Mouse (Mus musculus) leukemia stem cell, adult 10-12 weeks (primary cell): ENCODE data around the gene Ces4a. TPM values are rescaled to one million over a fixed set of nuclear protein-coding genes. Genes with fewer than 3 reads are reported as not detected.

Experiments
- polyA plus RNA-seq: library from polyadenylated mRNA; stranded (reverse); fragments of >175 nt; gene quantifications from 2 replicates; pipeline ENCODE4 v1.2.3, GENCODE M21; 2012; ENCODE audit warnings: low replicate concordance

Ces4a gene
- not detected in 2 replicates for polyA plus RNA-seq

GRCm38 (mm10) chr8:105131509-105131908 lies at the start of gene Ces4a:
Gene Ces4a, plus strand, starts transcription at chr8:105131800.

GRCm38 (mm10) chr8:105083449-105084050 lies 48.0 kb upstream of the Ces4a start, which contains the start of gene Ces3b:
Gene Ces3b, plus strand, starts transcription at chr8:105083753.

GRCm38 (mm10) chr8:105170381-105171115 lies 38.9 kb downstream of the Ces4a start, which contains the start of gene Cbfb:
Gene Cbfb, plus strand, starts transcription at chr8:105170674.

Other genes with a start within 250 kb of the Ces4a start
- gene Ces2e, start 205.5 kb upstream of the Ces4a start, polyA plus RNA-seq: not detected in 2 replicates
- 0.06 TPM in 1 of 2 replicates, not detected in the other for gene Ces2f, start 184.4 kb upstream of the Ces4a start, polyA plus RNA-seq
- 8.6 and 44.6 TPM in 2 replicates for gene Ces2g, start 170.1 kb upstream of the Ces4a start, polyA plus RNA-seq
- not detected in 2 replicates for gene Ces2h, start 130.9 kb upstream of the Ces4a start, polyA plus RNA-seq
- not detected in 2 replicates for gene Ces3a, start 83.2 kb upstream of the Ces4a start, polyA plus RNA-seq
- not detected in 2 replicates for gene Ces3b, start 48.0 kb upstream of the Ces4a start, polyA plus RNA-seq
- gene Cbfb, start 38.9 kb downstream of the Ces4a start, polyA plus RNA-seq: 6.1 and 10.6 TPM in 2 replicates
- gene D230025D16Rik, start 93.3 kb downstream of the Ces4a start, polyA plus RNA-seq: 4.3 and 5.7 TPM in 2 replicates
- gene B3gnt9, start 123.4 kb downstream of the Ces4a start, polyA plus RNA-seq: 9.6 and 20.1 TPM in 2 replicates
- gene Tradd, start 132.8 kb downstream of the Ces4a start, polyA plus RNA-seq: 23.2 and 23.7 TPM in 2 replicates
- gene Fbxl8, start 132.8 kb downstream of the Ces4a start, polyA plus RNA-seq: 9.4 and 9.9 TPM in 2 replicates
- gene Hsf4, start 138.0 kb downstream of the Ces4a start, polyA plus RNA-seq: 0.42 and 0.66 TPM in 2 replicates
- 0.16 and 0.17 TPM in 2 replicates for gene Nol3, start 144.3 kb downstream of the Ces4a start, polyA plus RNA-seq
- 0.70 and 1.6 TPM in 2 replicates for gene 4931428F04Rik, start 158.1 kb downstream of the Ces4a start, polyA plus RNA-seq
- gene Exoc3l, start 164.3 kb downstream of the Ces4a start, polyA plus RNA-seq: 8.9 and 13.3 TPM in 2 replicates
- 112 and 208 TPM in 2 replicates for gene E2f4, start 165.9 kb downstream of the Ces4a start, polyA plus RNA-seq
- 1.1 and 2.1 TPM in 2 replicates for gene Elmo3, start 173.8 kb downstream of the Ces4a start, polyA plus RNA-seq
- gene Lrrc29, start 194.5 kb downstream of the Ces4a start, polyA plus RNA-seq: 1.7 and 5.1 TPM in 2 replicates
- 33.2 and 55.2 TPM in 2 replicates for gene Tmem208, start 194.6 kb downstream of the Ces4a start, polyA plus RNA-seq
- 12.1 and 15.3 TPM in 2 replicates for gene Fhod1, start 216.2 kb downstream of the Ces4a start, polyA plus RNA-seq
- gene Slc9a5, start 217.0 kb downstream of the Ces4a start, polyA plus RNA-seq: 1.3 and 1.5 TPM in 2 replicates
- gene Plekhg4, start 241.5 kb downstream of the Ces4a start, polyA plus RNA-seq: not detected in 2 replicates